Mouse (Mus musculus) lung, postnatal 36 days (tissue): ENCODE measurements around the gene Gatm.

Experiments used
- DNase-seq: peaks from one replicate; pipeline ENCODE4 v3.0.0; 2022; ENCODE audit warnings: mixed read lengths

The Gatm gene

DNA sequence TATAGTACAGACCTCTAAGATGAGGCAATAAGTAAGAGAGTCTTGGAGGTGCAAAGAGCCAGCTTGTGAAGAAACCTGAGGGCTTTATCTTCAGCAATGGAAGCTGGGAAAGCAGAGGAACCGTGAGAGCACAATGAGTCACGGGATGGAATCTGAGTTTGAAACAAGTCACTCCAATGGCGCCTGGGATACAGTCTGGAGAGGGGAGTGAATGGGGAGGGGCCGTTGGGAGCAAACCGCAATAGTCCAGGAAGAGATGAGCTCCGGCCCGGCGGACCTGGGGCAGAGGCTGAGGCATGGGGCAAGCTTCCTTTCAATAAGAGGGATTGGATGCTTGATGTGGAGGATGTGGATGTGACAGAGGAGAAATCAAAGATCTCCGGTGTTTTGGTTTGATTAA, 2.3 kb downstream of the Gatm start:
- DNase-seq, result no peak

DNA sequence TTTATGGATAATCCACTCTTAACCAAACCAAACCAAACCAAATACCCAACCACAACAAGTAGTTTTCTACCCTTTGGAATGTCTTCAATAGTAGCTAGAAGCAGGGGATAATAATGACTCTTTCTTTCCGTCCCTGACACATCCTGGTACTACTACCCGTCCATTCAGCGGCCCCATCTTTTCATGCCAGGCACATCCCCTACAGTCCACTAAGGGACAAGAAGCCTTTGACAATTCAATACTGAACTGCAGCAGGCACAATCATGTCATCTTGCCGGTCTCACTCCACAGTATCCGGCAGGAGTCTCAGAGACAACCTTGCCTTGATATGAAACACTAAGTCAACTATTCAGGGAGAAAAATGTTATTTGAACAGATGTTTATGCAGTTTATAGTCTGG, 5.3 kb downstream of the Gatm start:
- DNase-seq, result no peak

DNA sequence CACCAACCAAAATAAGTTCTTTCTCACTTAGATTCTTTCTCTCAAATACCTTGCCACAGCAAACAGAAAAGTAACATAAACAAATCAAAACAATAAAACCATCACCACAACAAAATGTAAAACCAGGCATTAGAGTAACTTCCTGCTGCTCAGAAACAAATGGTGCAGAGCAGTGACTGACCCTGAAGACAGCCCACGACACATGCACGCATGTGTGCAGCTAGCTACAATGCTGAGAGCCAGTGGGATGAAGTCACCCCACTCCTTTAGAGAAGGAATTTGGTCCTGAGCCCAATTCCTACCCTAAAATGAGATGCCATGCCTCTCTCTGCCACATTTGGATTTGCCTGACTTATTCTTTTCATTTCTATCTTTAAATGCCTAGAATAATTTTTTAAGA, 9.7 kb downstream of the Gatm start:
- no peak for DNase-seq

DNA sequence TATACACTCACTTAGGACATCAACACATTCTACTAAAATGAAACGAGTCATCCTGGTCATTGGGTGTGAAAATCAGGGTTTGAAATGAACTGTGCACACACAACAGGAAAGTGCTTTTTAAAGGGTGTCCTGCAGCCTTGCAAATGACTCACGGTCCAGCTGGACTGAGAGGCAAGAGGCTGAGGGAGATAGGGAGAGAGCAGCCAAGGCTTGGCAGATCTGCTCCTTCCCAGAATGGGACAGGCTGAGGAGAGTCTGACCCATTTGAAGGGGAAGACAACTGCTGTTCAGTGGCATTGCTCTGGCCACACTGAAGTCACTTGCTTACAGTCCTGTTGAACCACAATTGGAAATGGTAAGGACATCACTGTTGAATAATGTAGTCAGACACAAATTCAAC, 11.4 kb downstream of the Gatm start:
- no peak for DNase-seq

DNA sequence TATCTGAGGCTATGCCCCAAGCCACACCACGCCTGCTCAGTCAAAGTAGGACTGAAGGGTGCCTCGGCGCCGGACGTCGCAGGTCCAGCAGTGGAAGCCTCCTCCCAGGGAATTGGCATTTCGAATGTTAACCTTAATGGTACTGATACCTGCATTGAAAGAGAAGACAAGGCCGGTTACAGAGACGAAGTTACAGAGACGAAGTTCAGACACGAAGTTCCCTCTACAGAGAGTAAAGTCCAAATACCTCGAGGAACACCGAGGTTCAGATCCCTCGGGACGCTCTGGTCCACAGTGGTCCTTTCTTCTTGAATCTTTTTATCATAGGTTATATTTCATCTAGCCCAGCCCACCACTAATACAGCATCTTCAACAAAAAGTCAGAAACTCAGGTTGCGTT, 15.6 kb downstream of the Gatm start:
- no peak for DNase-seq

DNA sequence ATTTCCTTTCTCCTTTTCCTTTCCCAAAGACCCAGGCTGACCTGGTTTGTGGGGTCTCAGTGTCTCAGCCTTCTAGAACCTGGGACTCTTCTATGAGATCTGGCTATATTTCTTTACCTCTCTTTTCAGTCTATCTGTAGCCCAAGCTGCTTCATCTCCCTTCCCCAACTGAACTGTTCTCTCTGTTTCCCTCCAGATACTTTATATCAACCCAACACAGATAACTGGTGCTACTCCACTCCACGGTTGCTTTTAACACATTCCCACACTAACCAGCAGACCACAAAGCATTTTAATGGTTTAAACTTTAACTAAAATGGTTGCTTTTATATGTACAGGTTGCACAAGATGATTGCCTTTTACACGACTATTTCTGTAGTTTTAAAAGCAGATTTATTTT, 19.9 kb downstream of the Gatm start:
- no peak for DNase-seq

DNA sequence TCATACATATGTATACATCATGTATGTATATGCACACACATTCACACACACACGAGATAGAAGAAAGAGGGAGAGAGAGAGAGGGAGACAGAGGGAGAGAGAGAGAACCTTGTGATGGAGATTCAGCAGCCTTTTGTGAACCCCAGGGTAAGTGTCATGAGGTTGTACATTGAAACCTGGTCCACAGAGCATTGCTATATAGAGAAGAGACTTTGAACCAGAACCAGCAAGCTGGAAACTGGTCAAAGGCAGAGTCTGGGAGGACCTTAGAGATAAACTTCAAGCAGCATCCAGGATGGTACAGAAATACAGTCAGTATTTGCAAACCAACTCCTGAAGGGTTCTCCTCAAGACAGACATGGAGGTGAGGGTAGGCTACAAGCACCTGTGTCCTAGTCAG, 20.8 kb downstream of the Gatm start:
- no peak for DNase-seq

DNA sequence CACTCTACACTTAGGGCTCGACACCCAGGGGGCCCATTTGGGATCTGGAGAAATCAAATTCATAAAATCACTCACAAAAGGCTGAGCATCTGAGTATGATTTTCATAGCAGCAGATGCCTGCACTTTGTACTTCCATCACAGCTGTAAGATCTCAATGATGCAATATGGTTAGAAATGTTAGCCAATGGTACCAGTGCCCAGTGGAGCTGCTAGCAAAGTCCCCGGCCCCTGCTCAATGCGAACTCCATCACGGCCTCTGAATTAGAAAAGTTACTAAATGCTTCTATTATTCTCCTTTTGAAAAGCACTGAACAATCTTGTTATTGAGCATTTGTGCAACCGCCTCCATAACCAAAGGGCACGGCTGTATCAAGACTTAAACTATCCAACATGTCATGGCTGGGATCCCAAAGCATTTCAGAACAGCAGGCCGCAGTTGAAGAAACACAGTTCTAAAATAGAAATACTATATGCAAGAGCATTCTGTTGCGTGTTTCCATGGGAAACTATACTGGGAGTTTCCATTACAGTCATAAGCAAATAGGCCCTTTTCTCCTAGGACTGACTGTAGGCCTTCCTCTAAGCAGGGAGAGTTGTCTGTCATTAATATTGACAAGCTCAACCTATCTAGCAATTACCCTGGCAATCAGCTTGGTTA, 23.1 kb downstream of the Gatm start:
- DNase-seq, result no peak

DNA sequence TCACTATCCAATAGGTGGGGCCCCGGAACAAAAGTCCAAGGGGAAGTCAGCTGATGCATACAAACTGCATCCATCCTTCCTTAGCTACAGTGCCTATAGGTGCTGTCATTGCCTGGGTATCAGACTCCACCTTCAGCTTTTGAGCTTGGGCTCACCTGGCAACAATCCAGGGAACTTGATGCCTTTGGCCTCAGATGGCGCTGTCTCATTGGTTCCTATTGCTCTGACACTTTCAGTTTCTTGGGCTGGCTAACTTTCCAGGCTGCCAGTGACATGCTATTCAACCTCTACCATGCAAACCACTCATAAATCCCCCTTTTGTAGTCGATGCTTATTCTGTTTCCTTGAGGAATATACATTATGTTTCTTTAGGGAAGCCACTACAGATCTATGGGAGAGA, 24.8 kb downstream of the Gatm start:
- no peak for DNase-seq

DNA sequence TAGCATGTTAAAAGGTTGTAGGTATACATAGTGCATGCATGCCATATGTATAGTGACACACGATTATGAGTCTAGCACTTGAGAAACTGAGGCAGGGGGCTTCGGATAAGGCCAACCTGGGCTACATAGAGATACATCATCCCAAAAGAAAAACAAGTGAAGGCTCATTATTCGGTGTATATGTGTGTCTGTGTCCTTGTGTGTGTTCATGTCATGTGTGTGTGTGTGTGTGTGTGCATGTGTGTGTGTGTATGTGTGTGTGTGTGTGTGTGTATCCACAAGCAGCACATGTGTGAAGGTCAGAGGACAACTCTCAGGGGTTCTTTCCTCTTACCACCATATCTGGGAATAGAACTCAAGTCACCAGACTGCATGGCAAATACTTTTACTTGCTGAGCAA, 28.8 kb downstream of the Gatm start:
- DNase-seq, result no peak

DNA sequence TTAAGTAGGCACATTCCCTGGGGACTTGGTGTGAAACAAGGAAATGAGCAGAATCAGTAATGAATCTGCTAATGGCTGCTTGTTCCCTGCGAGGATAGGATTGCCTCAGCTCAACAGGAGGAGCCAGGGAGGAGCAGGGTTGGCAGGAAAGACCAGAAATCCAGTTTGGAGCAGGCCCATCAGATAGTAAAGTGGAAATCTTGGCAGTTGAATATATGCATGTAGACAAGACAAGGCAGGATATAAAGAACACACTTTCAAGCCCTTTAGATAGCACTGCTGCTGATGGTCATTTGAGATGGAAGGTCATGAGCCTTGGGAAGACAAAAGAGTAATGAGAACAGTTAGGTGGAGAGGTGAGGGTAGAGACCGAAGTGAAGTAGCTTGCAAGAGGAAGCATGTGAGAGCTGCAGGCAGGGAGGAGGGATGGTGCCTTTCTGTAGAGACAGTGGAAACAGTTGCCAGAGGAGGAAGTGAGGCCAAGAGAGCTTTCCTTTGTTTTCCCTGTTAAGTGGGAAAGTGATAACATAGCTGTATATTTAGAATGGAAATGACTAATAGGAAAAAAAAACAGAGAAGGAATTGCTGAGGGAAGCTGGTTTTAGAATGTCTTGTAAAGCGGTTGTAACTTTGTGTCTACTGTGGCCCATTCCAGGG, 29.6 kb downstream of the Gatm start:
- DNase-seq, result peak; percentile 51

DNA sequence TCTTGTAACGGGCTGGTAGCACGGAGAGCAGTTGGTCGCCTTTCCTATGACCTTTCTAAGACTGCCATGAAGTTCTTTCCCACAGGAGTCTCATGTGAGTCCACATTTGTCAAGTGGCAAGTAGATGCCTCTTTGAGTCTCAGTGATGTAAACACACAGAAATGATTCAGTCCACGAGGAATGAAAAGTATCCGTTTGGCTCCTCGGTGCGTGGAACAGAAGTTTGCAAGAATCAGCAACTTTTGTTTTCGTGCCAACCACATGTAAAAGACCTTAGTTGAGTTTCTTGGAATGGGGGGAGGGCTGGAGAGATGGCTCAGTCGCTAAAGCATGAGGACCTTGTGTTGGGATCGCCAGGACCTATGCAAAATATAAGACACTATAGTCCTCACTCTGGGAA, 30.7 kb downstream of the Gatm start:
- DNase-seq, result no peak

DNA sequence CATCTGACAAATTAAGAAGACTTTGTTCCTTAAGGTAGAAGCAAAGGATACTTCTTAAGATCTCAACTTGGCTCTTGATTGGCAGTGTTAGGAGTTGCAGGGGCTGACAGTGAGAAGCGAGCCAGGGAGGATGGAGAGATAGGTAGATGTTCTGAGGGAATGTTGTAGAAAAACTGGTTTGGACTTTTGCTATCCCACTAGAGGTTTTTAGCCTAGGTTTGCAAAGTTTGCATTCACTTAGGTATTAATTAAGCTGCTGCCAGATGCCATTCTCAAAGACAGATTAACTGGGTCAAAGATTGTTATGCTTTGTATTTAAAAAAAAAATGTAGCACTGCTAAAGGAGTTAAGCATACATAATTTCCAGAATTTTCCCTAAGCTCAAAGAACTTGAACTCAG, 33.8 kb downstream of the Gatm start:
- no peak for DNase-seq

DNA sequence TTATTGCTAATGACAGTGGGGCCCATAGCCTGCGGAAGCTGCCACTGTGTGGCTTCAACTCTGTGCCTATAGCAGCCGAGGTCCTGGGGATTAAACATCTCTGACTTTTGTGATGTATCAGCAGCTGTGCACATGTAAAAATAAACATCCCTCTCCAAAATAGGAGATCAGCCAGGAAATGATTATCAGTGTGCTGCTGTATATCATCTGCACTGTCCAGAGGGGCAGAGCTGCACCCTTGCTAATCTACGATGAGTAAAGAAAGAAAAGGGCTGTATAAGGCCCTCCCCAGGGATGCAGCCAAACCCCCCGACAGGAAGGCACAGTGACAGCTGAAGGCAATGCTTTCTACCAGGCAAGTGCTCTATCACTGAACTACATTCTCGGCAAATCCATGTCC, 34.8 kb downstream of the Gatm start:
- no peak for DNase-seq

DNA sequence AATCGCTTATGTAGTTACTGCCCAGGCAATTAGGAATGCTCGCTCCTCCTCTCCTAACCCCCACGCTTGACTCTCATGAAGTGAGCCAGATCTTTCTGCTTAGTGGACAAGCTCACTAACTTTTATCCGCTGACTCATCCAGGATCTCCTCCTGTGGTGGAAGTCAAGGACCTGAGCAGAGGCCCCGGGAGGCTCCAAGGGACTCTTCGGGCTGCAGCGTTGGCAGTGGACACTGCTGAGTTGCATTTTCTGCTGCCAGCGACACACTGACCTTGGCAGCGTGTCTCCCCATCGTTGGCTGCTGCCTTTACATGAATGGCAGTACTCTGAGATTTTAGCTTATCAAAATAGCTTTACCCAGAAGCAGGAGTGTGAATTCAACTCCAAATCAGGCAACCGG, 35.6 kb downstream of the Gatm start:
- no peak for DNase-seq

DNA sequence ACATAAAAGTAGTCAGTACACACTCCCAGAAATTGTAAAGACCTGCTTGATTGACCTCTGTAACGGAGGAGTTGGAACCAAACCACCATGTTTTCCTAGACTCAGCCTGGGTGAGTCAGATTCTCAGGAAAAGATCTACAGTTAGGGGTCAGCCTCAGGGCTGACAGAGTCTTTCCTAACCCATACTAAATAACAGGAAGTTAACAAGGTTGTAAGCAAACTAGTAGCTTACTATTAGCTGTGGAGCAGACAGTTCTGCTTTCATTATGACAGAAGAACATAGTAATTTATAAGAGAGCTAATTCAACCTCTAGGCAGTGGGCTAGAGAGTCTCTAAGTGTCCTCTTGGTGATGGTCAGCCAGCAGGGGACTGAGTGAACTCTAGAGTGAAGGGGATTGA, 38.7 kb downstream of the Gatm start:
- no peak for DNase-seq

DNA sequence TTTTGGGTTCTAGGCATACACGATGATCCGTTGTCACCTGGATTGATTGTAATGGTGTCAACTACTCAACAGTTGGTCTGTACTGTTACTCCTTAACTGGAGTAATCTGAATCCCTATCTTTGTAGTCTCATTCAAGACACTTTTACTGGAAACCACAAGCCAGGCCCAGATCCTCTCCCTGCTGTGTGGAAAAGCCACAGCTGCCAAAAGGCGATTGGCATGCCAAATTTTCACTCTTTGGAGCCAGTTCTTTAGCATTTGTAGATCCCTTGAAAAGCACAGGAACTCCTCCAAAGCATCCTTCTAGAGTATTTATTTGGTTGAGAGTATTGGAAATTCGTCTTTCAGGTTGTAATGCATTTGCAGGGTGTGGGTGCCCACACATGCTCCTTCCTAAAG, 39.8 kb downstream of the Gatm start:
- no peak for DNase-seq

DNA sequence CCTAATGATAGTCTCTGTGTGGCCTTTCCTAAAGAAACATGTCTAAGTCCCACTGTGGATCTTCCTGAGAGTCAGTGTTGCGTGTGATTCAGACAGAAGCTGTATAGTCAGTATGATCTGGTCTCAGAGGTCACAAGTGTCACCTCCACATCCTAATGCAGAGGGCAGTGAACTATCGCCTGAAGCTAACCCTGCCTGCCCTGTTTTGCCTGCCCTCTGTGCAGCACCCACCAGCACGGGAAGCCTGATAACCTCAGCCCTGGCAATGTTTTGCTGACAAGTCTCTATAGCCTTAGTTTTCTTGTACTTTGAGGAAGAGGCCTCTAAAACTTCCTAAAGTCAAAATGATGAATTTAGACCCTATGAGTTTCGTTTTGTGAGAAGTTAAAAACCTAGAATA, 40.7 kb downstream of the Gatm start:
- no peak for DNase-seq

DNA sequence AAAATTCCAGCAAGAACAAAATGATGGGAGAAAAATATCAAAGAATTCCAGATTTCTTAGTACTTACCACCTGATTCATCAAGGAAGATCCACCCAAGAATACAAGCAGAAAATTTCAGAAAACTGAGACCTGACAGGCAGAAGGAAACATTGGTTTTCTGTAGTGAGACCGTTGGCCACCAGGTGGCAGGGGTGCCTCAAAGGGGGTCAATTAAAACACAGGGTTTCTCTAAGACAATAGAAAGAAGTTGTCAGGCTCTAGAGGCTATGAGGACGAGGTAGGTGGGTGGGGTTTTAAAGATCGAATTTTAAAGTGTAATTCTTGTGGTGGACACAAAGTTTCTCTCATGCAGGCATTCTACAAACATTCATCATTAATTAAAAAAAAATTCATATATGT, 41.7 kb downstream of the Gatm start:
- peak; percentile 69 for DNase-seq

DNA sequence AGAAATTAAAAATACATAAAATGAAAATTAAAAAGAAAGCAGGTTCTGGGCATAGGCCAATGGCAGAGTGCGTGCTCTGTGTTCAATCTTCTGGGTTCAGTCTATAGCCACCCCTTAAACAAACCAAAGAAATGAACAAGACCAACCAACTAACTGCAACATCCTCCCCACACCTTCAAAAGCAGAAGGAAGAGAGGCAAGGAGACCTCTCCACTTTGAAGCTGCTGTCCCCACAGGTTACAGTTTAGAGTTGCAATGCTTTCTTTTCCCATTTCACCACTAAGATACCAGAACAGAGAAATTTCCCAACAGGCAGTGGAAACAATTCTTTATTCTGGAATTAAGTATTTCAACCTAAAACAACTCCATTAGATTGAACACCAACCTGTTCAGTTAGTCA, 48.9 kb downstream of the Gatm start:
- no peak for DNase-seq

DNA sequence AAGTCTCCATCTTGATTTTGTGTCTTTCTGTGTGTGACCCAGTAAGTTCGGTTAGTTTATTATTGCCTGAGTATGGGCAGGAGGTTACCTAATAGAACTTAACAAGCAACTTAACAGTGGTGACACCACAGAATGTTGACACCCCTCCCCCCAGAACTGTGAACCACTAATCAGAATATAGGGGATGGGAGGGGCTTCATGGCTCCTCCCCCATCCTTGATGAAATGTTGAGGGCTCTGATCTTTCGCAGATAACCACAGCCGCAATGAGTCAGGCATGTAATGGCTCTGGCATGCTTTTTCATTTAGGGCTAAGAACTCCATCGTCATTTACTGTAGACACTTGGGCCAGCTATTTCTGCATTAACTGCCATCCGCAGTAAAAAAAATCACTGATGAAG, 49.9 kb downstream of the Gatm start:
- no peak for DNase-seq

DNA sequence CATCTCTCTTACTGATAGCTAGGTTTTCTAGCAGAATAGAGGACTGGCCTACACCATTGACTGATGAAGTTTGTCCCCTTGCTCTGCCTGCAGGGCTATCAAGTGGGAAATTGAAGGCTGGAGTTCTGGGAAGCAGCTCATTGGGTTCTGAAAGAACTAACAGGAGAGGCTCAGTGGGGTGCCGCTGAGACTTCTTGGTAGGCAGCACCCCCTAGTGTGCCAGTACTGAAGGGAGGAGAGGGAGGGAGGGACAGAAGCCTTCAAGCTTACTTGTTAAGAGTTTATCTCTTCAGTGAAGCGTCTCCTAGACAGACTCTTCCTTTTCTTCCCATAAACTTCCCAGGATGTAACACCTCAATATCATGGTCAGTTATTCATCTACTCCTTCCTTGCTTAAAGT, 52.8 kb downstream of the Gatm start:
- peak; percentile 30 for DNase-seq
